Mouse (Mus musculus) hindbrain, embryonic 16.5 days (tissue): ENCODE data around the gene Pknox1. TPM values are rescaled to one million over a fixed set of nuclear protein-coding genes. Genes with fewer than 3 reads are reported as not detected.
A peak's percentile ranks its signal among the peaks of the same experiment; 100 is the strongest.

Experiments used
- ATAC-seq: fragments of 200-750 bp; cut with Nextera tagmentation; 2 replicates; pipeline ENCODE4 v1.8.0; 2017; ENCODE audit warnings: moderate TSS enrichment, moderate library complexity
- H3K27ac ChIP-seq: fragments of 300-500 bp; sonication (generic); 2 replicates; pipeline ENCODE4 v1.5.1; 2014; ENCODE audit warnings: low read depth, mild to moderate bottlenecking, control low read depth, low read length, moderate library complexity
- H3K27me3 ChIP-seq: fragments of 300-500 bp; sonication (generic); replicated peaks from 2 replicates; pipeline ENCODE4 v1.6.1; 2014; ENCODE audit warnings: low read length; ENCODE audit not compliant: control insufficient read depth, insufficient read depth
- H3K36me3 ChIP-seq: fragments of 300-500 bp; sonication (generic); 2 replicates; pipeline ENCODE4 v1.6.1; 2014; ENCODE audit warnings: mild to moderate bottlenecking, low read length, moderate library complexity, mixed read lengths; ENCODE audit not compliant: control insufficient read depth, insufficient read depth
- H3K4me1 ChIP-seq: fragments of 300-500 bp; sonication (generic); 2 replicates; pipeline ENCODE4 v1.6.1; 2014; ENCODE audit warnings: low read depth, low read length; ENCODE audit not compliant: control insufficient read depth, insufficient read depth
- H3K4me2 ChIP-seq: fragments of 300-500 bp; sonication (generic); 2 replicates; pipeline ENCODE4 v1.6.1; 2014; ENCODE audit warnings: mild to moderate bottlenecking, low read length, control low read depth, moderate library complexity
- H3K4me3 ChIP-seq: fragments of 300-500 bp; sonication (generic); 2 replicates; pipeline ENCODE4 v1.5.1; 2014; ENCODE audit warnings: mild to moderate bottlenecking, low read length, control low read depth, moderate library complexity
- H3K9ac ChIP-seq: fragments of 300-500 bp; sonication (generic); 2 replicates; pipeline ENCODE4 v1.6.1; 2014; ENCODE audit warnings: low read depth, mild to moderate bottlenecking, control low read depth, low read length, moderate library complexity
- H3K9me3 ChIP-seq: fragments of 300-500 bp; sonication (generic); 2 replicates; pipeline ENCODE4 v1.6.1; 2014; ENCODE audit warnings: mild to moderate bottlenecking, low read length, moderate library complexity; ENCODE audit not compliant: control insufficient read depth
- WGBS: fragments of 180-500 bp; shearing (Covaris S2); extraction: QIAGEN DNeasy Blood & Tissue Kit; methylation state at CpG from one replicate; pipeline ENCODE4 v1.1.7; 2014; 5-methylcytosine and 5-hydroxymethylcytosine counted together
- polyA plus RNA-seq: library from polyadenylated mRNA; unstranded; fragments of >200 nt; fragmentation: Nextera tagmentation; extraction: Ambion mirVana; gene quantifications from 2 replicates; pipeline ENCODE4 v1.2.1, GENCODE M21; 2015

Pknox1 gene
- polyA plus RNA-seq, 1 experiment from 2014 or later = 33.0 TPM

DNA sequence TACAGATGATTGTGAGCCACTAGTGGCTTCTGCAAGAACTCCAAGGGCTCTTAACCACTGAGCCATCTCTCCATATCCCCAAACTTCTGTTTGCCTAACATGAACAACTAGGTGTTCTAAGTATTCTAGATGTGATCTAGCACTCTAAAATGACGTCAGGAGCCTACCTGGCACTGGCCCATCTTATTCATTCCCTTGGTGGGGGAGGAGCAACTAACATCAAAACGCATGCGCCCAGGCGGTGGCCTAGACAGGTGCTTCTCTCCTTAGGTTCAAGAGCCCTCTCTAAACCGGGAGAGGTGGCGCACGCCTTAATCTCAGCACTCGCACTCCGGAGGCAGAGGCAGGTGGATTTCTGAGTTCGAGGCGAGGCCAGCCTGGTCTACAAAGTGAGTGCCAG lies 71.2 kb downstream of the Pknox1 start:
- H3K4me3 ChIP-seq = peak overlapping the region; percentile 55
- ATAC-seq = no peak
- peaks cover 11% of the 10 kb centered on the region for H3K4me1 ChIP-seq
- H3K9ac ChIP-seq = no peak overlapping the region
- H3K4me2 ChIP-seq = peak overlapping the region; percentile 88
- 63% methylated on average over 11 of the region's 11 CpGs for WGBS
- H3K36me3 ChIP-seq = no peaks in the 10 kb centered on the region
- H3K27ac ChIP-seq = no peak overlapping the region
- peaks cover 9% of the 10 kb centered on the region for H3K27me3 ChIP-seq
- no peaks in the 10 kb centered on the region for H3K9me3 ChIP-seq

DNA sequence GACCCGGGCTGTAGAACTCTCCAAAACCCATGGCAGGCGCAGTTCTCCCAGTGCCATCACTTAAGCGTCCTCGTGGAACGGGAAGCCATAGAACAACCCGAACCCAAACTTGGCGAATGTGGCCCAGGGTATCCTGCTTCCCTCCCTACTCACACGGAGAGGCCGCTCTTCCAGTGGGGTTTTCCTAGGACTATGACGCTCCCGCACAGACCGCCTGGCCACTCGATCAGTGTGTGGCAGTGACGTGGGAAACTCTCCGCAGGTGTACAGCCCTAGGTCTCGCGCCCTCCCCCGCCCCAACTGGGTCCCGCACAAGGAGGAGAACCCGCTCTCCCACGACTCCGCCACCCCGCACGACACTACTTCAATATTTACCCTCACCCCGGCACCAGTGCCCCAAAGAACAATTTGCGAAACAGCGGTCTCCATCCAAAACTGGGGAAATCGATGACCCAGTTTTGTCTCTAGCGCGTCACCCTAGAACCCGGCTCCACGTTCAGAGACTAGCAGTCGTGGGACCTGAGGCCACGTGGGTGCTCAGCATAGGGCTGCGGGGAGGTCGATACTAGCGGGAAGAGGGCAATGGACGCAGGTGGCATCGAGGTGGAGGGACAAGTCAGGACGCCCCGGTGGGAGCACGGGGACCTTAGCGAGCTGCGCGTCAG lies 71.9 kb downstream of the Pknox1 start:
- H3K4me3 ChIP-seq = peak overlapping the region; percentile 55
- H3K4me2 ChIP-seq = peak overlapping the region; percentile 88
- peaks cover 9% of the 10 kb centered on the region for H3K27me3 ChIP-seq
- no peak overlapping the region; the same call in 1 of the 2 replicates for H3K27ac ChIP-seq
- ATAC-seq = peak; percentile 46
- H3K9ac ChIP-seq = peak overlapping the region; percentile 65
- 3% methylated on average over 43 of the region's 45 CpGs for WGBS
- H3K9me3 ChIP-seq = no peaks in the 10 kb centered on the region
- no peaks in the 10 kb centered on the region for H3K36me3 ChIP-seq
- H3K4me1 ChIP-seq = peaks cover 11% of the 10 kb centered on the region

DNA sequence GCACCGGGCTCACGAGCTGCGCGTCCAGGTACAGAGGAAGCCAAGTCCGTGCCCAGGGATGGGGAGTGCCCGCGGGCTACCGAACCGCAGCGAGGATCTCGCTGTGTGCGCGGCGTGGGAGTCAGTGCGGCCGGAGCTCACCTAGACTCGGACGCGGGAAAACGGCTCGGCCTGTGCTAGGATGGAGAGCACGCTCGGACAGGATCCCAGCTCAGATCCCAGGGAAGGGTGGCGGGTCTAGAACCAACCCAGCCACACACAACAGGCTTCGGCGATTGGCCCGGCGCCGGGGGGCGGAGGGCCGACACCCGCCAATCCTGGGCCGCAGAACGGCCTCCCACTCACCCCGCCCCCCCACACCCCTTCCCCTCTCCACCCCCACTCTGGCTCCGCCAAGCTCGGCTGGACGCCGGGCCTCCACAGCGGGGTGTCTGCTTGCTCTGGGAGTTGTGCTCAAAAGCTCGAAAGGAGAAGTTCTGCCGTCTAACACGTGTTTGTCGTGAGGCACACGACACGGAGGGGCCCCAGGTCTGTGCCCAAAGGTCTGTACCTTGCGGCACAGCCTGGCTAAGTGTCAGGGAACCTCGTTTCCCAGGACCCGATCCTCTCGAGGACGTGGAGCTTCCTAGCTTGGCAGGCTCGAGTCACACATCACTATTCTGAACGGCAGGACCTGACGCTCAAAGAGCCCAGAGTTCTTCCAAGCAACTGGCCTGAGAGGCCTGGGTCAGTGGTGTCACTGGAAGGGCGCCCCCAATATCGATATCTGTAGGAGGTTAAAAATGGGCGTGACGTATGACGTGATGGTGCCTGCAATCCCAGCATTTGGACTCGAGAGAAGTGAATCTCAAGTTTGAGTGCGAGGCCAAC lies 72.6 kb downstream of the Pknox1 start, which contains the start of gene Cbs:
Gene Cbs (minus strand): TSS at position 297 of the 870 bp plus-strand sequence.
- no peaks in the 10 kb centered on the region for H3K36me3 ChIP-seq

DNA sequence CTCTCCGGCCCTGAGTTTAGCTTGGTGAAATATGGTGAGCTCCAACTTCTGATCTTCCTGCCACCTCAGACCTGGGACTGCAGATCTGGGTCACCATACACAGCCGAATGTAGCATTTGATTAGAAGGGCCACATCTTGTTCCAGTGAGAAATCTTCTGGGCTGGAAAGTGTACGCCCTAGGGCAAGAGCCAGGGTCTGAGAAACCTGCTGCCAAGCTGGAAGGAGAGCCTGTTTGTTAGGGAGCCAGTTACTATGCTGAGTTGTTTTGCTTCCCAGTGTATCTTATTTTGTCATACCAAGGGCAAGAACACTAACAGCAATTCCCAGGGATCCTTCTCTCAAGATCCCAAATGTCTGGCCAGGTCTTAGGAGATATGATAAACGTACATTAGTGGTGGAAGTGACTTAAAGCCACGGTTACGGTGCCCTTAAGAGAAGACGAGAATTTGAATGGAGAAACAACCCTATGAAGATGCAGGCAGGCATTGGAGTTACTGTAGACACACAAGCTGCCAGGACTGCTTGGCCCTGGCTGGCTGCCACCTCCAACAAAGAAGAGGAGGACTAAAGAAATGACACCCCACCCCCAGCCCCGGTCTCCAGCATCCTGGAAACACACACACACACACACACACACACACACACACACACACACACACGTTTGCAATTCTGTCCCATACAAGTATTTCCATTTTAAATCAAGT lies 73.5 kb downstream of the Pknox1 start:
- H3K9me3 ChIP-seq = no peaks in the 10 kb centered on the region
- H3K27ac ChIP-seq = peak overlapping the region; percentile 79
- 41% methylated on average over 9 of the region's 9 CpGs for WGBS
- H3K4me1 ChIP-seq = peaks cover 11% of the 10 kb centered on the region
- peak overlapping the region; percentile 88; the same call in 1 of the 2 replicates for H3K4me2 ChIP-seq
- H3K4me3 ChIP-seq = no peak overlapping the region
- H3K27me3 ChIP-seq = peaks cover 9% of the 10 kb centered on the region
- H3K9ac ChIP-seq = no peak overlapping the region
- peak; percentile 44; the same call in 1 of the 2 replicates for ATAC-seq
- no peaks in the 10 kb centered on the region for H3K36me3 ChIP-seq

More for the DNA sequence above, 72.6 kb downstream of the Pknox1 start, which contains the start of gene Cbs:
- Histone ChIP-seq H3K4me2 (peak within 1 kb of the TSS; percentile 88), H3K27ac (peak within 1 kb of the TSS; percentile 79), H3K4me3 (peak within 1 kb of the TSS; percentile 55), H3K4me1 (peaks cover 11% of the 10 kb centered on the region), H3K9ac (peak within 1 kb of the TSS; percentile 65), H3K9me3 (no peaks in the 10 kb centered on the region), H3K27me3 (peaks cover 9% of the 10 kb centered on the region)
- WGBS = 3% methylated on average over 50 of the region's 61 CpGs
- ATAC-seq = peak; percentile 92

DNA sequence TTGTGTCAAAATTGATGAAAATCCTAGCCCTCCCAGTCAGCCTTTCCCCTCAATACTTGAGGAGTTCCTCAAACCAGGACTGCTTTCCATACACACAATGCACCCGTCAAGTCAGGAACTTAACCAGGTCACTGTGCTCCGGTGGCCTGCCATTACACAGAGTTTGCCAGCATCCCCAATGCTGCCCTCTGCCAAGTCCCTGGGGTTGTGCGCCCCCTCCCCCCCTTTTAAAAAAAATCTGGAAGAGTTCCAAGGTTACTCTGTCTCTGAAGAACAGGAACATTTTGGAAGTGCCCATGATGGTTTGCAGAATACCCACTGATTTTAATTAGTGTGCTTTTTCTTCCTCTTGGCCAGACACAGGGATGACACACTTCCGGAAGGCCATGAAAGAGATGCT lies 75.1 kb downstream of the Pknox1 start:
- no peaks in the 10 kb centered on the region for H3K36me3 ChIP-seq
- peaks cover 9% of the 10 kb centered on the region for H3K27me3 ChIP-seq
- H3K4me2 ChIP-seq = no peak overlapping the region
- 47% methylated on average over 4 of the region's 4 CpGs for WGBS
- no peak overlapping the region for H3K4me3 ChIP-seq
- no peak for ATAC-seq
- no peak overlapping the region; the same call in 1 of the 2 replicates for H3K27ac ChIP-seq
- H3K4me1 ChIP-seq = peaks cover 11% of the 10 kb centered on the region
- no peak overlapping the region for H3K9ac ChIP-seq
- no peaks in the 10 kb centered on the region for H3K9me3 ChIP-seq

DNA sequence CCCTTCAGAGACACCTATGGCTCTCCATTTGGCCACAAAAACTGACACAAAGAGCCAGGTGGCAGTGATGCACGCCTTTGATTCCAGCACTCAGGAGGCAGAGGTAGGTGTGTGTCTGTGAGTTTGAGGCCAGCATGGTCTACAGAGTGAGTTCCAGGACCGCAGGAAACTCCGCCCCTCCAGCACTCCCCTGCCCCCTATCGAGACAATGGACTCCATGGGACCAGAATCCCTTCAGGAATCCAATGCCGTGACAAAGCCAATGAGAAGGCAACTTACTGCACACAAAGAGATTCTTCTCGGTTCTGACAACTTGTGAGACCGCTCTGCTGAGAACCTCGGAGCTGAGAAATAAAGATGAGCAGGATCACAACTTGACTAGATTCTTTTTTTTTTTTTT lies 77.8 kb downstream of the Pknox1 start:
- Histone ChIP-seq H3K4me2 (no peak overlapping the region), H3K36me3 (peaks cover 12% of the 10 kb centered on the region), H3K9me3 (no peaks in the 10 kb centered on the region), H3K4me1 (peaks cover under 1% of the 10 kb centered on the region; the same call in 1 of the 2 replicates), H3K4me3 (no peak overlapping the region), H3K27me3 (no peaks in the 10 kb centered on the region), H3K9ac (no peak overlapping the region), H3K27ac (no peak overlapping the region)
- WGBS = 34% methylated on average over 8 of the region's 8 CpGs
- ATAC-seq = no peak

DNA sequence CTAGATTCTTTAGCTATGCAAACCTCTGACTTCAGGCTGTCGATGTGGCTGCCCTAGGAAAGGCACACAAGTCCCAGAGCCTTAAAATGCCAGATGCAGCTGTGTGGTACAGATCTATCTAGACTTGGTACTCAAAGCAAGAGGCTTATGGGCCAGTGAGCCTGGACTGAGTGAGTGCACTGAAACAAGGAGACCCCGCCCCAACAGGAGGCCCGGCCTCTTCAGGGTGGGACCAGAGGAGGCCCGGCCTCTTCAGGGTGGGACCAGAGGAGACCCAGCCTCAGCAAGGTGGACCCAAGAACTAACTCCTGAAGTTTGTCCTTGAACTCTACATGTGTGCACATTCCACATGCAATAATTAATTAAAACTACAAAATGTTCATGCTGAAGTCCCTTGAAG lies 78.4 kb downstream of the Pknox1 start:
- 81% methylated on average over 4 of the region's 4 CpGs for WGBS
- ATAC-seq = no peak
- peaks cover 18% of the 10 kb centered on the region for H3K36me3 ChIP-seq

DNA sequence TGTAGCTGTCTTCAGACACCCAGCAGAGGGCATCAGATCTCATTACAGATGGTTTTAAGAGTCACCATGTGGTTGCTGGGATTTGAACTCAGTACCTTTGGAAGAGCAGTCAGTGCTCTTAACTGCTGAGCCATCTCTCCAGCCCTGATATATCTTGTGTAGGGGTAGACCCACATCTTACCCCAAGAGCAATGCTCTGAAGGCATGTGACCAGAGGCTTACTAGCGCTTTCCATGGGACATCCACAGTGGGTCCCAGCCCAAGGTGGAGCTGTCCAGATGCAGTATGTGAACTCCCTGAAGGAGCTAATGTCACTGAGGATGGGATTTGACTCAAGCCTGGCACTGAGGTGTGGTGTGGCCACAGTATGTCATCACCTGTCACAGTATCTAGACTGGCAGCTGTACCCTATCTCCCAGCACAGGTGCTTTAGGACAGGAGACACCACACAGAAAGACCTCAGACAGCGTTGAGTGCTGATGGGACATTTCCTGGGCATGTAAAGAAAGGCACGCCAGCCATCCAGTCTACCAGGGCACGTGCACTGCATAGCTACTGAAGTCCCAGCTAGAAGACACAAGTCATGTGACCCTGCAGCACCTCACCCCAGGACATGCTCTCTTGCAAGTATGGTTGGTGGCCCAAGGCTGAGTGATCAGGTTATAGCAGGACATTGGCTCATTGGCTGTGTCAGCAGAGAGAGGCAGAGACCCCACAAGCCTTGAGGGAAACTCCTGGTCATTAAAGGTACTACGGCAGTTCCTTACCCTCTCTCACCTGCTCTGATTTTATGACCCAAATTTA lies 81.9 kb downstream of the Pknox1 start:
- Histone ChIP-seq H3K4me3 (no peak overlapping the region), H3K4me2 (no peak overlapping the region), H3K4me1 (no peaks in the 10 kb centered on the region), H3K36me3 (peaks cover 41% of the 10 kb centered on the region), H3K27me3 (no peaks in the 10 kb centered on the region), H3K27ac (no peak overlapping the region), H3K9me3 (no peaks in the 10 kb centered on the region), H3K9ac (no peak overlapping the region)
- 98% methylated on average over 5 of the region's 5 CpGs for WGBS
- ATAC-seq = no peak

More for the DNA sequence above, 78.4 kb downstream of the Pknox1 start:
- H3K4me3 ChIP-seq = no peak overlapping the region
- no peaks in the 10 kb centered on the region for H3K27me3 ChIP-seq
- no peaks in the 10 kb centered on the region for H3K4me1 ChIP-seq
- no peak overlapping the region for H3K4me2 ChIP-seq
- H3K9ac ChIP-seq = no peak overlapping the region
- H3K27ac ChIP-seq = no peak overlapping the region
- no peaks in the 10 kb centered on the region for H3K9me3 ChIP-seq
